Mouse (Mus musculus): ENCODE results near the gene Madd. TPM values are rescaled to one million over a fixed set of nuclear protein-coding genes. Genes with fewer than 3 reads are reported as not detected.

Madd gene
- polyA plus RNA-seq, 1 experiment from 2014 or later = 23.1 TPM

- H3K27ac ChIP-seq = no peak overlapping the region
- no peaks in the 10 kb centered on the region for H3K9me3 ChIP-seq
- H3K27me3 ChIP-seq (ENCODE audit: insufficient read depth, poor library complexity, severe bottlenecking) = no peaks in the 10 kb centered on the region
- no peak for DNase-seq (ENCODE audit: low spot score)
- H3K4me1 ChIP-seq (replicated peaks) = no peaks in the 10 kb centered on the region
- no peak overlapping the region for H3K4me3 ChIP-seq
- peaks cover 92% of the 10 kb centered on the region for H3K36me3 ChIP-seq
- 89% methylated on average over 5 of the region's 5 CpGs for WGBS
Observed at GRCm38 (mm10) chr2:91163532-91163931, 20.1 kb downstream of the Madd start.

GRCm38 (mm10) chr2:91162952-91163351, 20.7 kb downstream of the Madd start:
- Histone ChIP-seq H3K27me3 (ENCODE audit: insufficient read depth, poor library complexity, severe bottlenecking) (no peaks in the 10 kb centered on the region), H3K27ac (no peak overlapping the region), H3K4me3 (no peak overlapping the region), H3K9me3 (no peaks in the 10 kb centered on the region), H3K36me3 (peaks cover 94% of the 10 kb centered on the region), H3K4me1 (replicated peaks) (no peaks in the 10 kb centered on the region)
- DNase-seq (ENCODE audit: low spot score) = no peak
- 91% methylated on average over 4 of the region's 4 CpGs for WGBS

- no peak for DNase-seq (ENCODE audit: low spot score)
- Histone ChIP-seq H3K9me3 (no peaks in the 10 kb centered on the region), H3K4me3 (no peak overlapping the region), H3K27ac (no peak overlapping the region), H3K27me3 (ENCODE audit: insufficient read depth, poor library complexity, severe bottlenecking) (no peaks in the 10 kb centered on the region), H3K4me1 (replicated peaks) (no peaks in the 10 kb centered on the region), H3K36me3 (peaks cover 96% of the 10 kb centered on the region)
- WGBS = 90% methylated on average over 6 of the region's 6 CpGs
Observed at GRCm38 (mm10) chr2:91160591-91160990, 23.0 kb downstream of the Madd start.

GRCm38 (mm10) chr2:91157002-91157752, 26.5 kb downstream of the Madd start:
- 57% methylated on average over 6 of the region's 6 CpGs for WGBS
- no peak for DNase-seq (ENCODE audit: low spot score)
- H3K27ac ChIP-seq = no peak overlapping the region
- no peaks in the 10 kb centered on the region for H3K9me3 ChIP-seq
- peaks cover 94% of the 10 kb centered on the region for H3K36me3 ChIP-seq
- no peaks in the 10 kb centered on the region for H3K27me3 ChIP-seq (ENCODE audit: insufficient read depth, poor library complexity, severe bottlenecking)
- no peaks in the 10 kb centered on the region for H3K4me1 ChIP-seq (replicated peaks)
- H3K4me3 ChIP-seq = no peak overlapping the region

- Histone ChIP-seq H3K36me3 (peaks cover 85% of the 10 kb centered on the region), H3K4me1 (replicated peaks) (no peaks in the 10 kb centered on the region), H3K27me3 (ENCODE audit: insufficient read depth, poor library complexity, severe bottlenecking) (no peaks in the 10 kb centered on the region), H3K27ac (no peak overlapping the region), H3K9me3 (no peaks in the 10 kb centered on the region), H3K4me3 (no peak overlapping the region)
- WGBS = 93% methylated on average over 3 of the region's 3 CpGs
- DNase-seq (ENCODE audit: low spot score) = no peak
Observed at GRCm38 (mm10) chr2:91154091-91154490, 29.5 kb downstream of the Madd start.

- Histone ChIP-seq H3K4me3 (no peak overlapping the region), H3K9me3 (no peaks in the 10 kb centered on the region), H3K27me3 (ENCODE audit: insufficient read depth, poor library complexity, severe bottlenecking) (no peaks in the 10 kb centered on the region), H3K36me3 (peaks cover 79% of the 10 kb centered on the region), H3K27ac (no peak overlapping the region), H3K4me1 (replicated peaks) (no peaks in the 10 kb centered on the region)
- DNase-seq (ENCODE audit: low spot score) = no peak
- WGBS = 90% methylated on average over 3 of the region's 3 CpGs
Observed at GRCm38 (mm10) chr2:91152885-91153377, 30.7 kb downstream of the Madd start.

- DNase-seq (ENCODE audit: low spot score) = no peak
- Histone ChIP-seq H3K4me3 (no peak overlapping the region), H3K9me3 (no peaks in the 10 kb centered on the region), H3K27ac (no peak overlapping the region), H3K27me3 (ENCODE audit: insufficient read depth, poor library complexity, severe bottlenecking) (no peaks in the 10 kb centered on the region), H3K36me3 (peaks cover 75% of the 10 kb centered on the region), H3K4me1 (replicated peaks) (no peaks in the 10 kb centered on the region)
- WGBS = 81% methylated on average over 1 of the region's 1 CpGs
Observed at GRCm38 (mm10) chr2:91151331-91151730, 32.3 kb downstream of the Madd start.

GRCm38 (mm10) chr2:91148101-91148500, 35.5 kb downstream of the Madd start:
- H3K4me3 ChIP-seq = no peak overlapping the region
- H3K9me3 ChIP-seq = no peaks in the 10 kb centered on the region
- H3K27ac ChIP-seq = no peak overlapping the region
- no peak for DNase-seq (ENCODE audit: low spot score)
- H3K27me3 ChIP-seq (ENCODE audit: insufficient read depth, poor library complexity, severe bottlenecking) = no peaks in the 10 kb centered on the region
- H3K4me1 ChIP-seq (replicated peaks) = no peaks in the 10 kb centered on the region
- H3K36me3 ChIP-seq = peaks cover 77% of the 10 kb centered on the region

GRCm38 (mm10) chr2:91143401-91143800, 40.2 kb downstream of the Madd start:
- no peaks in the 10 kb centered on the region for H3K4me1 ChIP-seq (replicated peaks)
- peaks cover 88% of the 10 kb centered on the region for H3K36me3 ChIP-seq
- H3K27me3 ChIP-seq (ENCODE audit: insufficient read depth, poor library complexity, severe bottlenecking) = no peaks in the 10 kb centered on the region
- DNase-seq (ENCODE audit: low spot score) = no peak
- H3K27ac ChIP-seq = no peak overlapping the region
- WGBS = 95% methylated on average over 11 of the region's 11 CpGs
- no peak overlapping the region for H3K4me3 ChIP-seq
- H3K9me3 ChIP-seq = no peaks in the 10 kb centered on the region

GRCm38 (mm10) chr2:91142920-91143319, 40.7 kb downstream of the Madd start:
- no peak overlapping the region for H3K4me3 ChIP-seq
- no peaks in the 10 kb centered on the region for H3K27me3 ChIP-seq (ENCODE audit: insufficient read depth, poor library complexity, severe bottlenecking)
- peaks cover 93% of the 10 kb centered on the region for H3K36me3 ChIP-seq
- H3K4me1 ChIP-seq (replicated peaks) = no peaks in the 10 kb centered on the region
- WGBS = 94% methylated on average over 6 of the region's 6 CpGs
- no peaks in the 10 kb centered on the region for H3K9me3 ChIP-seq
- H3K27ac ChIP-seq = no peak overlapping the region
- DNase-seq (ENCODE audit: low spot score) = no peak

GRCm38 (mm10) chr2:91139764-91140163, 43.9 kb downstream of the Madd start:
- Histone ChIP-seq H3K27ac (no peak overlapping the region), H3K27me3 (ENCODE audit: insufficient read depth, poor library complexity, severe bottlenecking) (no peaks in the 10 kb centered on the region), H3K4me1 (replicated peaks) (no peaks in the 10 kb centered on the region), H3K4me3 (no peak overlapping the region), H3K36me3 (peaks cover 75% of the 10 kb centered on the region), H3K9me3 (no peaks in the 10 kb centered on the region)
- DNase-seq (ENCODE audit: low spot score) = no peak
- 68% methylated on average over 8 of the region's 8 CpGs for WGBS

- no peak overlapping the region for H3K27ac ChIP-seq
- H3K9me3 ChIP-seq = no peaks in the 10 kb centered on the region
- no peaks in the 10 kb centered on the region for H3K27me3 ChIP-seq (ENCODE audit: insufficient read depth, poor library complexity, severe bottlenecking)
- H3K4me3 ChIP-seq = no peak overlapping the region
- H3K4me1 ChIP-seq (replicated peaks) = no peaks in the 10 kb centered on the region
- peaks cover 71% of the 10 kb centered on the region for H3K36me3 ChIP-seq
- no peak for DNase-seq (ENCODE audit: low spot score)
- WGBS = 70% methylated on average over 5 of the region's 5 CpGs
Observed at GRCm38 (mm10) chr2:91139311-91139710, 44.3 kb downstream of the Madd start.

GRCm38 (mm10) chr2:91137481-91137880, 46.2 kb downstream of the Madd start:
- 88% methylated on average over 6 of the region's 6 CpGs for WGBS
- no peak for DNase-seq (ENCODE audit: low spot score)
- no peaks in the 10 kb centered on the region for H3K9me3 ChIP-seq

More at GRCm38 (mm10) chr2:91137481-91137880, 46.2 kb downstream of the Madd start:
- Histone ChIP-seq H3K36me3 (peaks cover 55% of the 10 kb centered on the region), H3K27me3 (ENCODE audit: insufficient read depth, poor library complexity, severe bottlenecking) (no peaks in the 10 kb centered on the region), H3K4me1 (replicated peaks) (no peaks in the 10 kb centered on the region), H3K27ac (no peak overlapping the region), H3K4me3 (no peak overlapping the region)
